Comparison of ENCODE assay signal across 8 mouse cellular contexts in the genomic region with DNA sequence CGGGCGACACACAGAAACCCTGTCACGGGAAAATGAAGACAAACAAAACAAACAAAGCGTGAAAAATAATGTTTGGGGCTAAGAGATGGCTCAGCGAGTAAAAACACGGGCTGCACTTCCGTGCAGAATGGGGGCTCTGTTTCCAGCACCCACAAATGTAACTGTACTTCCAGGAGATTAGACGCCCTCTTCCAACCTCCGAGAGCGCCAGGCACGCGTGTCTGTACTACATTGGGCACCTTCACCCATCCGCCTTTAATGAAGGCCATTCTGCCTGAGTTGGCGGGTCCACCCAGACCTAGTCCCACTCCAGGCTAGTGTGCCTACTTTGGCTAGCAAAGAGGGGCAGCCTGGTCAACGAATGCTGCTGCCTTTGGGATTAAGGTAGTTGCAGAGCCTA. TPM values are rescaled to one million over a fixed set of nuclear protein-coding genes. Genes with fewer than 3 reads are reported as not detected.
DNase-seq lines count a peak whose midpoint lies in the region; ATAC-seq and TF ChIP-seq lines count a peak whose summit lies in the region.

No protein-coding gene starts in this region.

- no peak for DNase-seq in kidney, postnatal 14 days
- DNase-seq in midbrain, embryonic 14.5 days, result peak; percentile 30
- DNase-seq in adrenal gland, adult 18-20 months (ENCODE audit: low spot score in 2 of 2), result no peak
- DNase-seq in layer of hippocampus, postnatal 14 days (ENCODE audit: low spot score in 2 of 2), result no peak

- peak overlapping the region; percentile 99; the same call in 1 of the 2 replicates for H3K27ac ChIP-seq in kidney, embryonic 15.5 days
- no peak overlapping the region; the same call in 1 of the 2 replicates for H3K27ac ChIP-seq in cortical plate, adult 2 months (ENCODE audit: insufficient read depth, low read length)
- H3K27ac ChIP-seq in hindbrain, embryonic 12.5 days, result peak overlapping the region; percentile 98
- H3K27ac ChIP-seq in midbrain, embryonic 14.5 days (replicated peaks; ENCODE audit: low read depth, low read length), result peak overlapping the region; percentile 97

- H3K4me2 ChIP-seq in kidney, embryonic 15.5 days, result peak overlapping the region; percentile 68
- H3K4me2 ChIP-seq in hindbrain, embryonic 12.5 days (replicated peaks), result peak overlapping the region; percentile 71
- peak overlapping the region; percentile 67 for H3K4me2 ChIP-seq in midbrain, embryonic 14.5 days (ENCODE audit: low read length)

- WGBS in kidney, embryonic 15.5 days, result 73% methylated on average over 15 of the region's 15 CpGs
- 70% methylated on average over 15 of the region's 15 CpGs for WGBS in hindbrain, embryonic 12.5 days
- WGBS in midbrain, embryonic 14.5 days, result 69% methylated on average over 15 of the region's 15 CpGs

- H3K9ac ChIP-seq in kidney, embryonic 15.5 days, result no peak overlapping the region; the same call in 1 of the 2 replicates
- peak overlapping the region; percentile 98 for H3K9ac ChIP-seq in hindbrain, embryonic 12.5 days
- H3K9ac ChIP-seq in midbrain, embryonic 14.5 days (replicated peaks; ENCODE audit: low read length), result peak overlapping the region; percentile 99

- H3K4me1 ChIP-seq in kidney, embryonic 15.5 days, result peaks cover 17% of the 10 kb centered on the region
- peaks cover 4% of the 10 kb centered on the region for H3K4me1 ChIP-seq in cortical plate, adult 2 months (ENCODE audit: control insufficient read depth, insufficient read depth, low read length)
- H3K4me1 ChIP-seq in hindbrain, embryonic 12.5 days, result peaks cover 16% of the 10 kb centered on the region
- peaks cover 15% of the 10 kb centered on the region for H3K4me1 ChIP-seq in midbrain, embryonic 14.5 days (ENCODE audit: control insufficient read depth, insufficient read depth, low read length)

- H3K9me3 ChIP-seq in kidney, embryonic 15.5 days (replicated peaks), result no peaks in the 10 kb centered on the region
- H3K9me3 ChIP-seq in hindbrain, embryonic 12.5 days (replicated peaks), result peaks cover 1% of the 10 kb centered on the region; the same call in 1 of the 2 replicates
- 0 out of 2 replicates have a peak, but pooled peaks cover 4% of the 10 kb centered on the region for H3K9me3 ChIP-seq in midbrain, embryonic 14.5 days (ENCODE audit: control insufficient read depth, low read length)

- TF ChIP-seq POLR2A in cortical plate, adult 2 months (IDR thresholded peaks at IDR 0.05; ENCODE audit: extremely low read depth, insufficient read depth, low read length), result no peak

- H3K36me3 ChIP-seq in kidney, embryonic 15.5 days, result no peaks in the 10 kb centered on the region
- no peaks in the 10 kb centered on the region for H3K36me3 ChIP-seq in hindbrain, embryonic 12.5 days
- peaks cover 4% of the 10 kb centered on the region; the same call in 1 of the 2 replicates for H3K36me3 ChIP-seq in midbrain, embryonic 14.5 days (ENCODE audit: control insufficient read depth, insufficient read depth, low read length)

- TF ChIP-seq CTCF in cortical plate, adult 2 months (IDR thresholded peaks at IDR 0.05; ENCODE audit: extremely low read depth, insufficient read depth, low read length), result no peak

- peak overlapping the region; percentile 91 for H3K4me3 ChIP-seq in kidney, embryonic 15.5 days (replicated peaks)
- peak overlapping the region; percentile 87 for H3K4me3 ChIP-seq in cortical plate, adult 2 months (ENCODE audit: insufficient read depth, low read length)
- H3K4me3 ChIP-seq in hindbrain, embryonic 12.5 days, result peak overlapping the region; percentile 79
- H3K4me3 ChIP-seq in midbrain, embryonic 14.5 days (replicated peaks; ENCODE audit: low read depth, low read length), result peak overlapping the region; percentile 93

- ATAC-seq in kidney, embryonic 15.5 days (replicated peaks; ENCODE audit: low FRiP score), result no peak
- no peak for ATAC-seq in hindbrain, embryonic 12.5 days (ENCODE audit: low FRiP score)
- ATAC-seq in midbrain, embryonic 14.5 days (ENCODE audit: low FRiP score, low TSS enrichment), result no peak
- ATAC-seq in megakaryocyte-erythroid progenitor cell, adult 5-6 weeks (replicated peaks; ENCODE audit: low FRiP score, low TSS enrichment, poor library complexity, severe bottlenecking), result no peak

- no peaks in the 10 kb centered on the region for H3K27me3 ChIP-seq in kidney, embryonic 15.5 days
- H3K27me3 ChIP-seq in hindbrain, embryonic 12.5 days, result no peaks in the 10 kb centered on the region
- no peaks in the 10 kb centered on the region for H3K27me3 ChIP-seq in midbrain, embryonic 14.5 days (ENCODE audit: control insufficient read depth, insufficient read depth, low read length)

RNA-seq across cellular contexts. Expression of gene Dennd6b, which starts 0.8 kb away (rescaled TPM):
- 17.0 and 19.2 TPM in 2 replicates for polyA plus RNA-seq in kidney, embryonic 15.5 days (2015; fragmentation: Nextera tagmentation; extraction: Ambion mirVana)
- polyA plus RNA-seq in cortical plate, adult 2 months (2012; rRNA removed), result 137 and 148 TPM in 2 replicates
- 54.6 and 57.7 TPM in 2 replicates for polyA plus RNA-seq in hindbrain, embryonic 12.5 days (2016; fragmentation: Nextera tagmentation; extraction: Ambion mirVana)
- polyA plus RNA-seq in midbrain, embryonic 14.5 days (2014; fragmentation: Nextera tagmentation; extraction: Ambion mirVana), result 85.2 and 117 TPM in 2 replicates
- 1 to 10 TPM; 5.2 to 5.4 TPM for total RNA-seq in adrenal gland, adult 18-20 months (2021)
- total RNA-seq in layer of hippocampus, postnatal 14 days (2021), result 10 to 100 TPM; 29.9 to 35.5 TPM
- total RNA-seq in megakaryocyte-erythroid progenitor cell, adult 5-6 weeks (2014; fragmentation: Nextera tagmentation), result 9.8 and 14.1 TPM in 2 replicates
- total RNA-seq in megakaryocyte-erythroid progenitor cell, adult 5-6 weeks (2017), result 1.3 and 4.6 TPM in 2 replicates

RNA-seq across cellular contexts. Expression of gene Ppp6r2, which starts 14.3 kb away (rescaled TPM):
- polyA plus RNA-seq in kidney, embryonic 15.5 days (2015; fragmentation: Nextera tagmentation; extraction: Ambion mirVana), result 22.7 and 26.9 TPM in 2 replicates
- 119 and 135 TPM in 2 replicates for polyA plus RNA-seq in cortical plate, adult 2 months (2012; rRNA removed)
- polyA plus RNA-seq in hindbrain, embryonic 12.5 days (2016; fragmentation: Nextera tagmentation; extraction: Ambion mirVana), result 62.3 and 65.2 TPM in 2 replicates
- polyA plus RNA-seq in midbrain, embryonic 14.5 days (2014; fragmentation: Nextera tagmentation; extraction: Ambion mirVana), result 88.6 and 90.0 TPM in 2 replicates
- total RNA-seq in adrenal gland, adult 18-20 months (2021), result 10 to 100 TPM; 46.6 to 48.3 TPM
- total RNA-seq in layer of hippocampus, postnatal 14 days (2021), result 100 to 1,000 TPM; 157 to 167 TPM
- total RNA-seq in megakaryocyte-erythroid progenitor cell, adult 5-6 weeks (2014; fragmentation: Nextera tagmentation), result 56.3 and 72.3 TPM in 2 replicates
- 29.4 and 145 TPM in 2 replicates for total RNA-seq in megakaryocyte-erythroid progenitor cell, adult 5-6 weeks (2017)

RNA-seq across cellular contexts. Expression of gene Plxnb2, which starts 16.5 kb away (rescaled TPM):
- 138 and 160 TPM in 2 replicates for polyA plus RNA-seq in kidney, embryonic 15.5 days (2015; fragmentation: Nextera tagmentation; extraction: Ambion mirVana)
- polyA plus RNA-seq in cortical plate, adult 2 months (2012; rRNA removed), result 51.0 and 52.9 TPM in 2 replicates
- 167 and 169 TPM in 2 replicates for polyA plus RNA-seq in hindbrain, embryonic 12.5 days (2016; fragmentation: Nextera tagmentation; extraction: Ambion mirVana)
- 86.4 and 107 TPM in 2 replicates for polyA plus RNA-seq in midbrain, embryonic 14.5 days (2014; fragmentation: Nextera tagmentation; extraction: Ambion mirVana)
- 100 to 1,000 TPM in 1 of 2 experiments, 10 to 100 TPM in 1; 84.0 to 113 TPM for total RNA-seq in adrenal gland, adult 18-20 months (2021)
- 10 to 100 TPM; 60.1 to 74.0 TPM for total RNA-seq in layer of hippocampus, postnatal 14 days (2021)
- 2.3 and 3.6 TPM in 2 replicates for total RNA-seq in megakaryocyte-erythroid progenitor cell, adult 5-6 weeks (2014; fragmentation: Nextera tagmentation)
- 0.34 and 1.7 TPM in 2 replicates for total RNA-seq in megakaryocyte-erythroid progenitor cell, adult 5-6 weeks (2017)

RNA-seq across cellular contexts. Expression of gene Mapk11, which starts 47.6 kb away (rescaled TPM):
- 15.4 and 16.5 TPM in 2 replicates for polyA plus RNA-seq in kidney, embryonic 15.5 days (2015; fragmentation: Nextera tagmentation; extraction: Ambion mirVana)
- polyA plus RNA-seq in cortical plate, adult 2 months (2012; rRNA removed), result 91.5 and 93.7 TPM in 2 replicates
- polyA plus RNA-seq in hindbrain, embryonic 12.5 days (2016; fragmentation: Nextera tagmentation; extraction: Ambion mirVana), result 39.0 and 41.9 TPM in 2 replicates
- polyA plus RNA-seq in midbrain, embryonic 14.5 days (2014; fragmentation: Nextera tagmentation; extraction: Ambion mirVana), result 23.7 and 27.9 TPM in 2 replicates
- total RNA-seq in adrenal gland, adult 18-20 months (2021), result 1 to 10 TPM; 3.7 to 3.8 TPM
- 10 to 100 TPM; 23.2 to 24.9 TPM for total RNA-seq in layer of hippocampus, postnatal 14 days (2021)
- 0.11 TPM in 1 of 2 replicates, not detected in the other for total RNA-seq in megakaryocyte-erythroid progenitor cell, adult 5-6 weeks (2014; fragmentation: Nextera tagmentation)
- total RNA-seq in megakaryocyte-erythroid progenitor cell, adult 5-6 weeks (2017), result 0.27 and 3.5 TPM in 2 replicates

RNA-seq across cellular contexts. Expression of gene Mapk12, which starts 56.6 kb away (rescaled TPM):
- polyA plus RNA-seq in kidney, embryonic 15.5 days (2015; fragmentation: Nextera tagmentation; extraction: Ambion mirVana), result 14.8 and 16.7 TPM in 2 replicates
- polyA plus RNA-seq in cortical plate, adult 2 months (2012; rRNA removed), result 21.0 and 22.3 TPM in 2 replicates
- 10.0 and 11.4 TPM in 2 replicates for polyA plus RNA-seq in hindbrain, embryonic 12.5 days (2016; fragmentation: Nextera tagmentation; extraction: Ambion mirVana)
- 4.1 and 4.6 TPM in 2 replicates for polyA plus RNA-seq in midbrain, embryonic 14.5 days (2014; fragmentation: Nextera tagmentation; extraction: Ambion mirVana)
- 1 to 10 TPM; 8.4 to 9.6 TPM for total RNA-seq in adrenal gland, adult 18-20 months (2021)
- total RNA-seq in layer of hippocampus, postnatal 14 days (2021), result 1 to 10 TPM; 3.5 to 5.4 TPM
- not detected in 2 replicates for total RNA-seq in megakaryocyte-erythroid progenitor cell, adult 5-6 weeks (2014; fragmentation: Nextera tagmentation)
- total RNA-seq in megakaryocyte-erythroid progenitor cell, adult 5-6 weeks (2017), result 2.1 TPM in 1 of 2 replicates, not detected in the other
